Mouse (Mus musculus): Measurements from ENCODE around the gene Postn. TPM values are rescaled to one million over a fixed set of nuclear protein-coding genes. Genes with fewer than 3 reads are reported as not detected.

Postn gene
- polyA plus RNA-seq, 1 experiment: 10.1 TPM

GRCm38 (mm10) chr3:54371015-54371414, 10.1 kb downstream of the Postn start:
- H3K27ac ChIP-seq (ENCODE audit: insufficient read depth, low read length): no peak overlapping the region
- no peaks in the 10 kb centered on the region for H3K36me3 ChIP-seq (ENCODE audit: control insufficient read depth, insufficient read depth, low read length, poor library complexity, severe bottlenecking)
- H3K9me3 ChIP-seq (replicated peaks; ENCODE audit: control insufficient read depth, insufficient read depth, low read length, poor library complexity, severe bottlenecking): no peaks in the 10 kb centered on the region
- no peak overlapping the region for H3K9ac ChIP-seq (ENCODE audit: low read depth, poor library complexity, severe bottlenecking)
- no peak for TF ChIP-seq CTCF (IDR thresholded peaks at IDR 0.05; ENCODE audit: low read depth, low read length)
- no peaks in the 10 kb centered on the region; the same call in 1 of the 2 replicates for H3K27me3 ChIP-seq (ENCODE audit: control insufficient read depth, insufficient read depth, low read length, poor library complexity, severe bottlenecking)
- no peak overlapping the region for H3K4me3 ChIP-seq (ENCODE audit: low read depth, low read length)
- H3K4me1 ChIP-seq (ENCODE audit: control insufficient read depth, insufficient read depth, low read length): no peaks in the 10 kb centered on the region

DNA sequence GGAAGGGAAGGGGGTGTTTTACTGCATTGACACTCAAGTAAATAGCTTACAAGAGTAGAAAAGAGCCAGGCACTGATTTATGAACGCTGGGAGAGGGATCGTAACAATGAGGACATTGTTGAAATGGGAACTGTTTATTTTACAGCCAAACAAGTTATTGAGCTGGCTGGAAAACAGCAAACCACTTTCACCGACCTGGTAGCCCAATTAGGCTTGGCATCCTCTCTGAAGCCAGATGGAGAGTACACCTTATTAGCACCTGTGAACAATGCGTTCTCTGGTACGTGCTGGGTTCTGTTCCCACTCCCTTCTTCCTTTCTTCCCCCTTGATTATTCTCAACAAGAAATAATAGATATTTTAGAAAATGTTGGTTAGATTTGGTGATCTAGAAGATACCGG, 11.7 kb downstream of the Postn start:
- Histone ChIP-seq H3K27ac (ENCODE audit: insufficient read depth, low read length) (no peak overlapping the region), H3K9ac (ENCODE audit: low read depth, poor library complexity, severe bottlenecking) (no peak overlapping the region), H3K4me3 (ENCODE audit: low read depth, low read length) (no peak overlapping the region), H3K4me1 (ENCODE audit: control insufficient read depth, insufficient read depth, low read length) (no peaks in the 10 kb centered on the region), H3K27me3 (ENCODE audit: control insufficient read depth, insufficient read depth, low read length, poor library complexity, severe bottlenecking) (no peaks in the 10 kb centered on the region; the same call in 1 of the 2 replicates), H3K36me3 (ENCODE audit: control insufficient read depth, insufficient read depth, low read length, poor library complexity, severe bottlenecking) (no peaks in the 10 kb centered on the region), H3K9me3 (replicated peaks; ENCODE audit: control insufficient read depth, insufficient read depth, low read length, poor library complexity, severe bottlenecking) (no peaks in the 10 kb centered on the region)
- no peak for TF ChIP-seq EP300 (IDR thresholded peaks at IDR 0.05; ENCODE audit: insufficient read depth, low read depth, low read length)
- TF ChIP-seq CTCF (IDR thresholded peaks at IDR 0.05; ENCODE audit: low read depth, low read length): no peak
- no peak for TF ChIP-seq POLR2A (IDR thresholded peaks at IDR 0.05; ENCODE audit: insufficient read depth, low read length)

- no peaks in the 10 kb centered on the region for H3K36me3 ChIP-seq (ENCODE audit: control insufficient read depth, insufficient read depth, low read length, poor library complexity, severe bottlenecking)
- H3K4me3 ChIP-seq (ENCODE audit: low read depth, low read length): no peak overlapping the region
- no peaks in the 10 kb centered on the region for H3K4me1 ChIP-seq (ENCODE audit: control insufficient read depth, insufficient read depth, low read length)
- no peak overlapping the region for H3K9ac ChIP-seq (ENCODE audit: low read depth, poor library complexity, severe bottlenecking)
- no peak overlapping the region for H3K27ac ChIP-seq (ENCODE audit: insufficient read depth, low read length)
- H3K9me3 ChIP-seq (replicated peaks; ENCODE audit: control insufficient read depth, insufficient read depth, low read length, poor library complexity, severe bottlenecking): no peaks in the 10 kb centered on the region
- TF ChIP-seq CTCF (IDR thresholded peaks at IDR 0.05; ENCODE audit: low read depth, low read length): no peak
- no peak for TF ChIP-seq EP300 (IDR thresholded peaks at IDR 0.05; ENCODE audit: insufficient read depth, low read depth, low read length)
- no peak for TF ChIP-seq POLR2A (IDR thresholded peaks at IDR 0.05; ENCODE audit: insufficient read depth, low read length)
- no peaks in the 10 kb centered on the region for H3K27me3 ChIP-seq (ENCODE audit: control insufficient read depth, insufficient read depth, low read length, poor library complexity, severe bottlenecking)
These were observed 15.1 kb downstream of the Postn start for GRCm38 (mm10) chr3:54376014-54376413.

GRCm38 (mm10) chr3:54377647-54378046, 16.7 kb downstream of the Postn start:
- H3K27ac ChIP-seq (ENCODE audit: insufficient read depth, low read length): no peak overlapping the region
- no peaks in the 10 kb centered on the region for H3K36me3 ChIP-seq (ENCODE audit: control insufficient read depth, insufficient read depth, low read length, poor library complexity, severe bottlenecking)
- TF ChIP-seq CTCF (IDR thresholded peaks at IDR 0.05; ENCODE audit: low read depth, low read length) (no peak), EP300 (IDR thresholded peaks at IDR 0.05; ENCODE audit: insufficient read depth, low read depth, low read length) (no peak), POLR2A (IDR thresholded peaks at IDR 0.05; ENCODE audit: insufficient read depth, low read length) (no peak)
- no peaks in the 10 kb centered on the region for H3K9me3 ChIP-seq (replicated peaks; ENCODE audit: control insufficient read depth, insufficient read depth, low read length, poor library complexity, severe bottlenecking)
- no peak overlapping the region for H3K9ac ChIP-seq (ENCODE audit: low read depth, poor library complexity, severe bottlenecking)
- H3K27me3 ChIP-seq (ENCODE audit: control insufficient read depth, insufficient read depth, low read length, poor library complexity, severe bottlenecking): no peaks in the 10 kb centered on the region
- H3K4me3 ChIP-seq (ENCODE audit: low read depth, low read length): no peak overlapping the region
- H3K4me1 ChIP-seq (ENCODE audit: control insufficient read depth, insufficient read depth, low read length): no peaks in the 10 kb centered on the region

DNA sequence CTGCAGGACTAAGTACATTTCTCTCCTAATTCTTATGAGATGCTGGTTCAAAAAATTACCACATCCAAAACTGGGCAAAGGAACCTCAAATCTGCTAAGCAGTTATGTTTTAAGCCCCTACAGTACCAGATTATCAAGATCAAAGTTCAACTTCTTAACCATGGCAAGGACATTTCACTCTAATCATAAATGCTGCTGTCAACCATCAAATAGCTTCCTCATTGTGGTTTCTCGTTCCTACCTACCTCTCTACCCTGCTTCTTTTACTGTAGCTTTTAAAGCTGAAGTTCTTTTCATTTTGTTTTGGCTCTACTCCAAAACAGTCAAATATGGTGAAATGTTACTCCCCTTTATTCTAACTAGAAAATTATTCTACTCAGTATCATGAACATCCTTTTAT, 17.2 kb downstream of the Postn start:
- no peaks in the 10 kb centered on the region for H3K27me3 ChIP-seq (ENCODE audit: control insufficient read depth, insufficient read depth, low read length, poor library complexity, severe bottlenecking)
- no peaks in the 10 kb centered on the region for H3K4me1 ChIP-seq (ENCODE audit: control insufficient read depth, insufficient read depth, low read length)
- no peaks in the 10 kb centered on the region for H3K36me3 ChIP-seq (ENCODE audit: control insufficient read depth, insufficient read depth, low read length, poor library complexity, severe bottlenecking)
- H3K27ac ChIP-seq (ENCODE audit: insufficient read depth, low read length): no peak overlapping the region
- no peak overlapping the region for H3K9ac ChIP-seq (ENCODE audit: low read depth, poor library complexity, severe bottlenecking)
- H3K4me3 ChIP-seq (ENCODE audit: low read depth, low read length): no peak overlapping the region
- TF ChIP-seq POLR2A (IDR thresholded peaks at IDR 0.05; ENCODE audit: insufficient read depth, low read length): no peak
- TF ChIP-seq EP300 (IDR thresholded peaks at IDR 0.05; ENCODE audit: insufficient read depth, low read depth, low read length): no peak
- no peak for TF ChIP-seq CTCF (IDR thresholded peaks at IDR 0.05; ENCODE audit: low read depth, low read length)
- H3K9me3 ChIP-seq (replicated peaks; ENCODE audit: control insufficient read depth, insufficient read depth, low read length, poor library complexity, severe bottlenecking): no peaks in the 10 kb centered on the region

DNA sequence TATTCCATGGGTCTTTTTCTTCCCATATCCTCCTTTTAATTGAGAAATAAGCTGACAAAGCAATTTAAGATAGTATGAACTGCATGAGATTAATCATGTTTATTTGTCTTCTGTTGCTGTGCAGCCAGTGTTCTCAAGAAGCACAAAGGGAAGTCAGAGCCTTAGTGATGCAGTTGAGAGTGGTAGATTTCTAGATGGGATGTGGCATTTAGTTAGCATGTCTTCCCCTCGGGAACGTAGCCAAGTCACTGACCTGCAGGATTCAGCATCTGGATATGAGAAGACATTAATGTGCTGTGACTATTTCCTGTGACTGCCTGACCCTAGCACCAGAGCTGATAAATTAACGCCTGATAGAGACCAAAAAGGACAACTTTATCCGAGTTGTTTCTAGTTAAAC, 19.1 kb downstream of the Postn start:
- TF ChIP-seq EP300 (IDR thresholded peaks at IDR 0.05; ENCODE audit: insufficient read depth, low read depth, low read length): no peak
- TF ChIP-seq POLR2A (IDR thresholded peaks at IDR 0.05; ENCODE audit: insufficient read depth, low read length): no peak
- no peak for TF ChIP-seq CTCF (IDR thresholded peaks at IDR 0.05; ENCODE audit: low read depth, low read length)
- H3K4me1 ChIP-seq (ENCODE audit: control insufficient read depth, insufficient read depth, low read length): no peaks in the 10 kb centered on the region
- H3K9me3 ChIP-seq (replicated peaks; ENCODE audit: control insufficient read depth, insufficient read depth, low read length, poor library complexity, severe bottlenecking): no peaks in the 10 kb centered on the region
- H3K36me3 ChIP-seq (ENCODE audit: control insufficient read depth, insufficient read depth, low read length, poor library complexity, severe bottlenecking): no peaks in the 10 kb centered on the region
- no peaks in the 10 kb centered on the region for H3K27me3 ChIP-seq (ENCODE audit: control insufficient read depth, insufficient read depth, low read length, poor library complexity, severe bottlenecking)
- H3K9ac ChIP-seq (ENCODE audit: low read depth, poor library complexity, severe bottlenecking): no peak overlapping the region
- H3K4me3 ChIP-seq (ENCODE audit: low read depth, low read length): no peak overlapping the region
- H3K27ac ChIP-seq (ENCODE audit: insufficient read depth, low read length): no peak overlapping the region
